Mouse (Mus musculus) left cerebral cortex, postnatal 4 days (tissue): ENCODE results near the gene Ccdc191. TPM values are rescaled to one million over a fixed set of nuclear protein-coding genes. Genes with fewer than 3 reads are reported as not detected.
A peak's percentile ranks its signal among the peaks of the same experiment; 100 is the strongest.

ENCODE experiments used
- DNase-seq: peaks from one replicate; pipeline ENCODE4 v3.0.0-alpha.2; 2022
- intact Hi-C: fragments of 180-260 bp; cut with DNase I; formaldehyde crosslinking; loops from one replicate; pipeline ENCODE4 v1.15.1; 2025
- total RNA-seq, 2 experiments: library from RNA; stranded (reverse); gene quantifications; 2 replicates each; pipeline ENCODE4 v1.2.3; 2021

The Ccdc191 gene
- total RNA-seq, 2 experiments from 2014 or later = 2.4 to 3.8 TPM

GRCm38 (mm10) chr16:43930577-43930976 lies 41.0 kb downstream of the Ccdc191 start:
- no peak for DNase-seq
- intact Hi-C loops = no loop called here

GRCm38 (mm10) chr16:43931502-43931901 lies 41.9 kb downstream of the Ccdc191 start:
- intact Hi-C loops = no loop called here
- no peak for DNase-seq

DNA sequence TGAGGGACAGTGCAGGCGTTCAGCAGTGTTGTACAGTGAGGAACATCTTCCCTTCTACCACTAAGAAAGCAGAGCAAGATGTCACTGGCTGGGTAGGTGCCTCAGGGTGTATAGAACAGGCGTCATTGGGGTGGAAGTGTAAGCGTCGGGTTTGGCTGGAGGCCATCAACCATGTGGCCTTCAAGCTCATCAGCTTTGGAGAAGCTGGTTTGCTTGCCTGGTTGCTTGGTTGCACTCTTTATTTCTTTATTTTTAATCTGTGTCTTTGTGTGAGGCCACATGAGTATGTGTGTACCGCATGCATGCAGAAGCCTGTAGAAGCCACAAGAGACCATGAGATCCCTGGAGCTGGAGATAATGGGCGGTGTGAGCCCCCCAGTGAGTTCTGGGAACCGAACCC lies 42.7 kb downstream of the Ccdc191 start:
- intact Hi-C loops = no loop called here

DNA sequence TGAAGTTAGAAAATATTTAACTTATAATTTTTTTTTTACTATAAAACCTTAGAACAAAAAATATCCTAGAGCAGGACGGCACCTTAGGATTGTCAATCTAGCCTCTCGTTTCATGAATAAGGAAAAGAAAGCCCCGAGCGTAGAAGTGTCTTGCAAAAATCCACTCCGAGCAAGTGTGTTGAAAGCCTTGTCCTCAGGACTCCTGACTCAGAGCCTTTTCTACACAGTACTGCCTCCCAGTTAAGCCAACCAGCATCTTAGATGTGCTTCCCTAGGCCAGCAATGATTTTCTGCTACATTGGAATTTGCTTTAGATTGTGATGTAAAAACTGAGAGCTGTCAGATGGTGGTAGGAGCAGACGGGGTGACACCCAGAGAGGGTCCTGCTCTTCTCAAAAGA lies 43.4 kb downstream of the Ccdc191 start:
- DNase-seq = no peak
- intact Hi-C loops = no loop called here

More for the DNA sequence above, 42.7 kb downstream of the Ccdc191 start:
- no peak for DNase-seq

DNA sequence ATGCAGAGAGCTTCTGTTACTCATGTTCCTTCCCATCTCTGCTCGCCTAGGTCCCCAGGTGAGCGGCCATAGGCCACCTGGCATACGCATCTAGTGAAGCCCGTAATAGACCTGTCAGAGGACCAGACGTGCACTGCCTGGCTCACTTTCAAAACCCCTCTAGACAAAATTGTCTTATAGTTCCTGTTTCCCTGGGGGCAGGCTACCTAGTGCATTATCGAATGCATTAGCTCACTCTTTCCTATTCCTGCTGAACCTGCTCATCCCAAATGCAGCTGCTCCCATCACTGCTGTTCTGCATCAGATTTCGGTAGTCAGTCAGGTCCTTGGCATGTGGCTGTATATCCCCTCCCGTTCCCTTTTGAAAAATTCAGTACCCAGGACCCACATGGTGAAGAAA lies 45.3 kb downstream of the Ccdc191 start:
- intact Hi-C loops = no loop called here
- DNase-seq = peak; percentile 24

- intact Hi-C loops = no loop called here
Measured at GRCm38 (mm10) chr16:43935367-43935766, 45.8 kb downstream of the Ccdc191 start.

GRCm38 (mm10) chr16:43935892-43936291 lies 46.3 kb downstream of the Ccdc191 start:
- intact Hi-C loops = no loop called here
- DNase-seq = no peak

More at GRCm38 (mm10) chr16:43935367-43935766, 45.8 kb downstream of the Ccdc191 start:
- peak; percentile 41 for DNase-seq

- intact Hi-C loops = no loop called here
- no peak for DNase-seq
Measured at GRCm38 (mm10) chr16:43940846-43941245, 51.2 kb downstream of the Ccdc191 start.

DNA sequence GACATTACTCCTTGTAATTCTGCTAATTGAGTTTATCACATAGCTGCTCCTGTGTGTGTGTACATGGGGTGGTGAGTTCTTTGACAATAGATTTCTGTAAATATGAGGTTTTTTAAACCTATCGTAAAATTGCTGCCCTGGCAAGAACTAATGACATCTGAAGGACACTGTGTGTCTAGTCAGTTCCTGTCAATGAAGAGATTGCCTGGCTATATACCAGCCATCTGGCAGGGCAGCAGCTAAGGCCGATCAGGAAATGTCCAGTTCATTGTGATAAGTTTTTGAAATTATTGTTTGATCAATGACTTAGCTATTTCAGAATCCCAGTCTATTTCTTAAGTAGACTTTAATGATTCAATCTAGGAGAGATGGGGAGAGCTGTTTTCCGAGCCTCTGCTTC lies 55.8 kb downstream of the Ccdc191 start:
- intact Hi-C loops = no loop called here
- no peak for DNase-seq

DNA sequence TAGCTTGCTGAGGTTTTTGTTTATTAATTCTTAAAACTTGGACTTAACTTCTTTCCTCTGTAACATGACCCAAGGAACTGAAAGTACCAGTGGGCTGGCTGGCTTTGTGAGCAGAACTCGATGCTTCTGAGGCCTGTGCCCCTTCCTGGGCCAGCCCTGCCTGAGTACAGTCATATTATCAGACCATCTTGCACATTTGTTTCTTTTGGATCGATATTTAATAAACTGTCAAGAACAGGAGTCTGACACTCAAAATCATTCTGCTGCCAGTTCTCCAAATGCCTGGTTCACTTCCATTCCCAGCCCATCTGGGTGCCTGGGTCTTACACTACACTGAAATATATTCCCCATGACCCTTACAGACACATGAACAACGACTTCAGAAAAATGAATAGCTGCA lies 56.3 kb downstream of the Ccdc191 start:
- DNase-seq = no peak
- intact Hi-C loops = no loop called here

DNA sequence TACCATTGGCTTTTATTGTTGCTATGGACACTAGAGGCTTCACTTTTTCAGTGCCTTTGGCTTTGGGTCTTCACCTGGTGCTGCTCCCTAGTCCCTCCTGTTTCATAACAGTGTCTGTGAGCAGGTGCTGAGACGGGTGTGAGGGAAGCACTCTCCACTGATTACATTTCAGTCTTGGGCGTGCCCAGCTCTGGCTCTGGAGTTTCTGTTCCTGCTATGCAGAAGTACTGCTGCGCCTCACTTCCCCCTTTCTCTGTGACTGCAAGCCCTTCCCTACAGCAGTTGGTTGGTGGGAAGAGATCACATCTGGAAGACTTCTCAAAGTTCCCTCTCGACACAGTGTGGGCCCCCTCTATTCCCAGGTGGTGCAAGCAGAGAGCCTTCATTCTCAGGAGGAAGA lies 62.0 kb downstream of the Ccdc191 start:
- no peak for DNase-seq
- intact Hi-C loops = no loop called here

DNA sequence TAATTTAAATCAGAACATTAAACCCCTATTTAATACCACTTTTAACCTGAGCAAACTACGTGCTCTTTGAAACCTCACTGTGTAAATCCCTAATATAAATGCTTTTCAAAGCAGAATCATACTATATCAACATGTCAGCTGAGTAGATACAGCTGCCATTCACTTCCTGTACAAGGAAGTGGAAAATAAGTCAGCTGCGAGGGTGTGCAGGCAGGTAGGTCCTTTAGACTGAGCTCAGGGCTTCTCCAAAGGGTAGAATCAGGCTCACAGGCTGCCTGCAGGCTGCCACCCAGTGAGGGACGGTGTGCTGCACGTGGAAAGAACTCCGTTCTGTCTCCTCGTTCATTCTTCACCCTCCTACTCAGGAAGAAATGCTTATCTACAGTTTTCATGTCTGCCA lies 65.3 kb downstream of the Ccdc191 start:
- no peak for DNase-seq
- intact Hi-C loops = no loop called here

- intact Hi-C loops = no loop called here
- no peak for DNase-seq
Measured at GRCm38 (mm10) chr16:43958038-43958437, 68.4 kb downstream of the Ccdc191 start.

DNA sequence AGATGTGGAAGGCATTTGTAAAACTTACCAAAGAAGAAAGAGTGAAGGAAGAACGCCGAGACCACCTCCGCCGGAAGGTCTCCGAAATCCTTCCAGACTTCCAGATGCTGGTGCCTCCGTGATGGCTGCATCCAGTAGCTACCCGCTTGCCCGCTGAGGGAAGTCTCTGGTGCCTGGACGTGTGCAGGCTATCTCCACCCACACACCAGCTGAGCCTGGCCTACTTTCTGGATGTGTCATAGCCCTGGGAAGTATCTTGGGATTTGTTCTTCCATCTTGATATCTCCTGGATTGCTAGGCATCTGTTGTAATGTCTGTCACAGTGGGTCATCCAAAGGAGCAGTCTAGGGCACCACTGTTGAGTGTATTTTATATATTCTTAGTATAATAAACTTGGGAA lies 73.7 kb downstream of the Ccdc191 start:
- no peak for DNase-seq
- intact Hi-C loops = no loop called here

DNA sequence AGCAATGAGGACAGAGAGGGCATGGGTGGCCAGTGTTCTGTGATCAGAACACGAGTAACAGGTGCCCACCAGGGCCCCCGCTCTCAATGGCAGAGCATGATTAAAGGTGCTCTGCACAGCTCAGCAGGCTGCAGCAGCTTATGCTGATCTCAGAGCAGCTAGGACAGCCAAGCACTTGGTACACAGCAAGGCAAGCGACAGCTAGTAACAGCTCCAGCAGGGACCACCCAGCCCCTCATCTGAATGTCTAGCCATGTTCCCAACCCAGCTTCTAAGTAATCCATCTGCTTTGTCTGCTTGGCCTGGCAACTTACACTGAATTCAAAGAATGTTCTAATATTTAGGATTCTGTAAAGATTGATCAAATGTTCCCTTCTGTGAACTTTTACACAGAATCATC lies 74.2 kb downstream of the Ccdc191 start:
- no peak for DNase-seq
- intact Hi-C loops = no loop called here

- DNase-seq = no peak
- intact Hi-C loops = no loop called here
Measured at GRCm38 (mm10) chr16:43965781-43966389, 76.3 kb downstream of the Ccdc191 start.

GRCm38 (mm10) chr16:43970426-43970825 lies 80.8 kb downstream of the Ccdc191 start:
- intact Hi-C loops = no loop called here
- DNase-seq = no peak

DNA sequence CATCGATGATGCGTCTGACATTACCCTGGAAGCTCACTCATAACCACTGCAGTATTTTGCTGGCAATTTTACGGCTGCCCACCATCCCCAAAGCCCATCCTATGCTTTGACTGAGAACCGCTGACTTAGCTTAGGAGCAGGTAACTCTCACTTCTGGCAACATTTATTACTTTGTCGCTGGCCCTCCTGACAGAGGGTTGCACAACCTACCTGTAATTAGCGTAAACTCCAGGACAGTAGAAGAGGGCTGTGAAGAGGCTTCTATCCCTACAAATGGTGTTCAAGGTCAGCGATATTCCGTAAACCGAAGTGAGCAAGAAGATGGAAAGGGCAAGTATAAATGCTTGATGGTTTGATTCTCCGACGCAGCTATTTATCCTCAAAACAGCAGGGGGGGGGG lies 81.6 kb downstream of the Ccdc191 start:
- intact Hi-C loops = no loop called here
- DNase-seq = no peak

DNA sequence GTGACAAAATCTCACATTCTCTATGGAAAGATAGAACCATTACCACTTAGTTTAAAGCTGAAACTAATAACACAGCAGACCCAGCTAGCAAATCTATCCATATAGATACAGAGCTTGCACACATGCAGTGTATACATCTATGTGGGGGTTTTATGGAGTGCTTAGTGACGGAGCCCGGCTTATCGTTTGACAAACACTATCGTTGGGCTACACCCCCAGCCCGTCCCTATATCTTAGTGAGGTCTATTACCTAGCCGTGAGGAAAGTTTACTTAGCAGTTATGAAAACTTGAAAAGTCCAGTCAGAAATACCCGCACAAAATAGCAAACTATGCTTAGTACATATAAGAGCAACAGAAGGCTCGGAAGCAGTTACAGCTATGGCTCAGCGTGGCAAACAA lies 82.1 kb downstream of the Ccdc191 start:
- no peak for DNase-seq
- intact Hi-C loops = no loop called here

DNA sequence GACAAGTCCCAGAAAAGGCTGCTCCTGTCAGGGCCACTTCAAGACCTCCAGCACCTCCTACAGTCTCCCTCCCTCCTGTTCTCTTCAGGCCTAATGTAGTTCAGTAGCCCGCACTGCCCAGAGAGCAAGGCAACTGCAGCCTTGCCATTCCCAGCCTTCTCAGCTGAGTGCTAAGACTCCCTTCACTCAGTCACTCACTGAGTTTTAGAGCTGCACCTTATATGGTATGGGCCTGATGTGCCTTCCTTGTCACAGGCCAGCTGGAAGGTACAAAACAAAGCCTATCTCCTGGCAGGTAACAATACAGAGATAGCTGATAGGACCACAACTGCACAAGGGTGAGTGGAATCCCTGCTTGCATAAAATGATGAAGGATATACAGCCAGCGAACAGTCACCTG lies 82.8 kb downstream of the Ccdc191 start:
- no peak for DNase-seq
- intact Hi-C loops = no loop called here

DNA sequence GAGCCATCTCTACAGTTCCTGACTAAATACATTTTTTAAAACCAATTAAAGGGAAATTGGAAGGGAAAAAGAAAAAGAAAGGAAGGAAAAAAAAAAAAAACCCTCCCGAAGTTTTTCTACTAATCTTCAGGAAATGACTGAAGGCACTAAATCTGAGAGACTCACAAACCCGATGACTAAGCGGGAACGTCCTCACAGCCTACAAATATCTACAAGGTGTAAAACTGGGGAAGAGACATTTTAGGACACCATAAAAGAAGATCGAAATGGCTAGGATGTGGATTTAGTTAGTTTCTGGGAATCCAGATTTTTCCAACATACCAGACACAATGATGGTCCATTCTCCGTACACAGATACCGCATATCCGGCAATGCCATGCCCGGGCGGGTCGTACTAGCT lies 83.5 kb downstream of the Ccdc191 start:
- no peak for DNase-seq
- intact Hi-C loops = no loop called here

- no peak for DNase-seq
- intact Hi-C loops = no loop called here
Measured at GRCm38 (mm10) chr16:43973606-43974220, 84.1 kb downstream of the Ccdc191 start.

GRCm38 (mm10) chr16:43979010-43979327 lies 89.4 kb downstream of the Ccdc191 start:
- no peak for DNase-seq
- intact Hi-C loops = no loop called here
